Mouse (Mus musculus): ENCODE measurements at regions not wholly inside any gene's neighbourhood (a gene's known extent, or its start where the extent isn't known, plus 50 kb on each side); places are given as distances from the start of the nearest gene placed in this dataset.
A peak's percentile ranks its signal among the peaks of the same experiment; 100 is the strongest.

GRCm38 (mm10) chr13:92973791-92974190 lies 129.2 kb downstream of the Mtx3 start:
- DNase-seq (ENCODE audit: low spot score in 2 of 2) = no peak

- DNase-seq (ENCODE audit: low spot score in 2 of 2) = peak; percentile 61 to 62
Observed at GRCm38 (mm10) chr13:92986719-92987553, 142.4 kb downstream of the Mtx3 start.

- no peak for DNase-seq (ENCODE audit: low spot score in 2 of 2)
Observed at GRCm38 (mm10) chr13:92987691-92988090, 143.1 kb downstream of the Mtx3 start.

- DNase-seq (ENCODE audit: low spot score in 2 of 2) = no peak
Observed at GRCm38 (mm10) chr13:92988600-92988999, 144.0 kb downstream of the Mtx3 start.

DNA sequence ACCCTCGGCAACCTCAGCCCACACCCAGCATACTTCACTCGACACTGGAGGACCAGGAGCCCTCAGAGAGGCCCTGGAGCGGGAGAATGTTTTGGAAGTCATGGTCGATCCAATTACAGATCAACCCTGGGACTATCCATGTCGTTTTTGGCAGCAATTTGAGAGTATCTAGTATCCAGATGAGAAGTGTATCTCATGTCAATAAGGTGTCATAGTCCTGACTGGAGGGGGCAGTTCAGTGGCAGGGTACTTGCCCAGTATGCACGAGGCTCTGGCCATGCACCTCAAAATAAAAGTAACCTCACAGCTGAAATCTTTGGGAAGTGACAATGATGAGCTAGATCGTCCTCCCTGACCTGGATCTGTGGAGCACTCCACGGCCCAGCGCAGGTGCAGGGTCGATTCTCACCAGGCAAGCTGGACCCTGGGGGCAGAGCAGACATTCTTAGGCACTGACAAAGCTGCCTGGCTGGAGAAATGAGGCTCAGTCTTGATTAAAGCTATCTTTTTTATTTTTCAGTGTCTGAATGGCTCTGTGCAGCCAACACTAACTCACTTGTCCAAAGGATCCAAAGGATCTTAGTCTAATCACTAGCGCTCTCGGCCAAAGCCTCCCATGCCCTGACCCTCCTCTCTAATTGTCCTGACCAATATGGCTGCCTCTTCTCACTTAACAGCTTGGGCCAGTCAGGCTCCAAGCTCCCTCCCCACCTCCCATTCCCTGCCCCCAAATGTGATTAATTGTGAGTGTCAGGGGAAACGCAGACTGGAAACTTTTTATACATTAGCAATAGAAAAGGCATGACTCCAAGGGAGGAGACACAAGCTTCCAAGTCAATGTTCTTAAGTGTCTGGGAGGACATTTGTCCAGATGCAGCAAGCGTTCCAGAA lies 146.0 kb downstream of the Mtx3 start:
- DNase-seq (ENCODE audit: low spot score in 2 of 2) = peak in 1 of 2 experiments; percentile 55

All from gastrocnemius, adult 8-10 months (tissue).